Mouse (Mus musculus) cerebellum, adult 2 months (tissue): ENCODE results near the gene Cyp2t4.

Experiments used
- CTCF ChIP-seq: fragments of 200-500 bp; IDR thresholded peaks from 2 replicates; pipeline ENCODE4 v1.5.1; 2011; ENCODE audit warnings: low read depth, mild to moderate bottlenecking, control low read depth, low read length, moderate library complexity, borderline replicate concordance; ENCODE audit not compliant: insufficient read depth
- POLR2A ChIP-seq: fragments of 200-500 bp; IDR thresholded peaks from 2 replicates; pipeline ENCODE4 v1.6.1; 2011; ENCODE audit warnings: low read length, control low read depth, borderline replicate concordance; ENCODE audit not compliant: insufficient read depth

- TF ChIP-seq CTCF (no peak), POLR2A (no peak)
These were observed 29.1 kb upstream of the Cyp2t4 start for GRCm38 (mm10) chr7:27124305-27124832.
